Mouse (Mus musculus) gonadal fat pad, adult 2 months (tissue): ENCODE measurements around the gene Akap6. TPM values are rescaled to one million over a fixed set of nuclear protein-coding genes. Genes with fewer than 3 reads are reported as not detected.

ENCODE experiments used
- DNase-seq: peaks from one replicate; pipeline ENCODE4 v3.0.0-alpha.2; 2012; ENCODE audit warnings: low read depth
- polyA plus RNA-seq: library from polyadenylated mRNA; depleted of rRNA; stranded (reverse); fragments of >200 nt; gene quantifications from 2 replicates; pipeline ENCODE4 v1.2.3, GENCODE M21; 2012

The Akap6 gene
- polyA plus RNA-seq, 1 experiment, result 0.35 TPM

DNA sequence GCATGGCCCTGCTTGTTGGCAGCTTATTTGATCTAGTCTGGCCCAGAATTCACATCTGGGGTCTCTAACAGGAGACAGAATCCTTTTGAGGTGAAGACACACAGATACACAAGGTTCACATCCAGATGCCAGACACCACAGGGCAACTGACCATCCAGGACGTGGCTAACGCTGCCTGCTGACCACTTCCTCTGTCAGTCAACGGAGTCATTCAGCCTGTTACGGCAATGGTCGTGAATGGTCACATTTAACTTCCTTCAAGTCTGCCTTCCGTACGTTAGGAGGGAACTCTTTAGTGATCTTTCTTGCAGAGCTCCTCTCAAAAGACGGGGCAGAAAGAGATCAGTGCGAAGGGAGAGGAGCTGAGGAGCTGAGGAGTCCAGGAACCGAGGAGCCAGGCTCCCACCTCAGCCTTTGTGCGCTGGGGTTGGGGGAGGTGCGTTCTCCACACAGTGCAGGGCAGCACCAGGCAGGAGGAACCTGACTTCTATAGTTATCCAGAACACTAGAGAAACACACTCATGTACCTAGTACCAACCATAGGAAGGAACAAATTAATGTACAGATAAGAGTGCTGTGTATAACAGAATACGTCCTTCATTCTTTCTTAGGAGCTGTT lies 209.4 kb downstream of the Akap6 start:
- DNase-seq, result no peak

DNA sequence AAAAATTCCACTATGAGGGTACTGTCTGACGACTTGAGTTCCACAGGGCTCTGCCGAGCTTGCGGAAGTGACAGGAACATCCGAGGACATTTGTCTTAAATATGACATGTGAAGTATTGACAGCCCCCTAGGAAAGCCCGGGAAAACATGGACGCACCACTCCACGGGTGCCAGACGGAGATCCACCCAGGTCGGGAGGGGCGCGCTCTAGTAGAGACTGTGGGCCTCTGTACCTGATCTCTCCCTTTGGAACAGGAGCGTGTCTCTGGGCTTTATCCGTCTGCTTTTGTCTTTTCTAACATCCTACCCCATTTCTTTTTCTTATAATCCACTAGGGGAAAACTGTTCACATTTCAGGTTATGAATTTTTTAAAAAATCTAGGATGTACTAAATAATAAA lies 211.2 kb downstream of the Akap6 start:
- no peak for DNase-seq

DNA sequence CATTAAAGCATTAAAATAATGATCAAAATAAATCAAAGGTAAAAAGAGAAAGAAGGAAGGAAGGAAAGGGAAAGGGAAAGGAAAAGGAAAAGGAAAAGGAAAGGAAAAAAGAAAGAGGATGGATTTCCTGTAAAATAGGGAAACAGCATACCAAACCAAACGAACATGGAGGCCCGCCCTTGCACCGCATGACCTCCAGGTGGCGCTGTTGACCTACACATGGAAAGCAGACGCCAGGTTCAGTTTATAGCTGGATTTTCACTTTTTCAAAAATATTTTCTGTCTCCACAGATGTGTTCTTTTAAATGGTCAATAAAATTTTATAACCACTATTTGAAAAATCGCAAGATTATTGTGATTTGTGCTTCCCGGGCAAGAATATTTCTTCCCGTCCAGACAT lies 211.6 kb downstream of the Akap6 start:
- DNase-seq, result no peak

DNA sequence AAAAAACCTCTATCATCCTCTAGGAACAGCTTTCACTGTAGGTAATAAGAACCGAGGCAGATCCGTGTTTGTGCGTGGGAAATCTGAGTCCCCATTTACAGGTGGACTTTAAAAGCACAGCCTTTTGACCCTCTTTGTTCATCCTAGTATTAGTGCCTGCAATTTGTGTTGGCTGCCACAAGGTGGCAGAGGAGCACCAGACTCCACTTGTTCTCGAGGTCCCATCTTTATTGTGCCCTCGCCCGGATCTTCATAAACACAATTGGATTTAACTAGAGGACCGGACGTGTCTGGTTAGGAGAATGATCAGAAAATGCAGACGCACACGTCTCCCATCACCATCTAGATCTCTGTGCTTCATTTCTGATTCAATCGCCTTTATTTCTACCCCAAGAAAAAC lies 219.8 kb downstream of the Akap6 start:
- no peak for DNase-seq

DNA sequence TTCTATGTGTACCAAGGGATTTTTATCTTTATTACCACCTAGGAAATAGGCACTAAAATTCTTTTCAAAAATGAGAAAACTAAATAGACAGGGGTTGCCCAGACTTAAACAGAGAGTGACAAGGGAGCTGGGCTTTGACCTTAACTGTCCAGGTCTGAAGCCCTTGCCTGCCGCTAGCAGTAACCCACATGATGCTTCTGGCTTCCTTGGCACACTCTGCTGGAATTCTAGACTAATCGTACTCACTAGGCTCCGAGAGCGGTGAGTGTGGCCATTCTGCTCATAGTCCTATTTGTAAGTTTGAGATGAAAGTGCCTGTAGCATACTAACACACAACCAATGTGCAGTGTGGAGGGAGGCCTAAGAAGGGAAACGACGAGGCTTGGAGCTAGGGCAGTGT lies 223.3 kb downstream of the Akap6 start:
- no peak for DNase-seq

DNA sequence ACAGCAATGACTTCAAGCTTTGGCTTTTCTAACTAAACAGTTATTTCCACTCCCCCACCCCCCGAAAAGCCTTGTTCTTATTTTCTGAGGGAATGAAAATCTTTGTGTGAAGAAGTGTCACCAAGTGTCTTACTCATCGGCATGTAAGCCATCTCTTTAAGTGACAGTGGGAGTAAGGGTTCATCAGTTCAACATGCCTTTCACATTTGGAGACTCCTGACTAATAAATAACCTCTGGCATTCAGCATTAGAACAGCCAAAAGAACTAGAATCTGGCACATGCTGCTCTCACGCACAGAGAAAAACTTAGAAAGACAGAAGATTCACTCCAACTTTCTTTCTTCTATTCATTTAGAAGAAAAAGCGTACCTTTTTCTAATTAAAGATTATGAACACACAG lies 226.3 kb downstream of the Akap6 start:
- DNase-seq, result no peak

DNA sequence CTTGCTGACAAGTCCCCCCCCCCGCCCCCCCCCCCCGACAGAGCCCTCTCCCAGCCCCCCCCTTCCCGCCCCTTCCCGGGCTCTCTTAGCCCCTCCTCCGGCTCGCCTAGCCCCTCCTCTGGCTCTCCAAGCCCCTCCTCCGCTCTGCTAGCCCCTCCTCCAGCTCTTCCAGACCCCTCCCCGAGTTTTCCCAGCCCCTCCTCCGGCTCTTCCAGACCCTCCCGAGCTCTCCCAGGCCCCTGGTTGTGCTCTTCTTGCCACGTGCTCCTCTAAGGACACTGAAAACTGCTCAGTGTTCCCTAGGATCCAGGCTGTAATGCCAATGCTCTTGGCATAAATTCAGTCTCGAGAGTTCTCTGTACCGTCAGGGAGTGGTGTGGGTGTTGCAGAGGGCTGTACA lies 234.6 kb downstream of the Akap6 start:
- no peak for DNase-seq

DNA sequence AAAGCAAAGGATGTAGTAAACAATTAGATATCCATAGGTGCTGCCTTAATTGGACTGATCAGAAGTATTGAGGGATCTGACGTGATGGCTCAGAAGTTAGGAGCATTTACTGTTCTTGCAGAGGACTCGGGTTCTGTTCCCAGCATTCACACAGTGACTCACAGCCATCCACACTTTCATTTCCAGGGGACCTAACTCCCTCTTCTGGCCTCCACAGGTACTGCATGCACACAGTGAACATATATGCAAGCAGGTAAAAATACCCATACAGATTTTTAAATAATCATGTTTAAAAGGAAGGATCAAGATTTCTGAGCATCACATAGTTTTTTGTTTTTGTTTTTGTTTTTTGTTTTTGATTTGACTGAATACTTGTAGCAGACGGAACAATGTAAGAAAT lies 235.8 kb downstream of the Akap6 start:
- DNase-seq, result no peak

DNA sequence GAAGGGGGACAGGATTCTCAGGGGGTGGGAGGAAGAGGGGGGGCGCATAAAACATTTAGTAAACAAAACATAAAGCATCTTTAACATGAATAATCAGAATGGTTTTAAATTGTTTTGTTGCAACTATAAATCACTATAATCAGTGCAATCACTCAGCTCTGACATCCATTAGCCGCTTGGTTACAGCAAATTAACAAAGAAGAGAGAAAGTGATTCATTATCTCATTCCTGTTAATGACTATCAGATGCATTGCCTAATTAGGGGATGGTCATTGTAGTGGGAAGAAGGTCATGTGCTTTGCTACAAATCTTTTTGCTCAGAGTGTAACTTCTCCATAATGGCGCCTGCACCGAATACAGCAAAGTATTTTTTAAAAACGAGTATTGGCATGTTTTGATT lies 239.6 kb downstream of the Akap6 start:
- DNase-seq, result no peak

DNA sequence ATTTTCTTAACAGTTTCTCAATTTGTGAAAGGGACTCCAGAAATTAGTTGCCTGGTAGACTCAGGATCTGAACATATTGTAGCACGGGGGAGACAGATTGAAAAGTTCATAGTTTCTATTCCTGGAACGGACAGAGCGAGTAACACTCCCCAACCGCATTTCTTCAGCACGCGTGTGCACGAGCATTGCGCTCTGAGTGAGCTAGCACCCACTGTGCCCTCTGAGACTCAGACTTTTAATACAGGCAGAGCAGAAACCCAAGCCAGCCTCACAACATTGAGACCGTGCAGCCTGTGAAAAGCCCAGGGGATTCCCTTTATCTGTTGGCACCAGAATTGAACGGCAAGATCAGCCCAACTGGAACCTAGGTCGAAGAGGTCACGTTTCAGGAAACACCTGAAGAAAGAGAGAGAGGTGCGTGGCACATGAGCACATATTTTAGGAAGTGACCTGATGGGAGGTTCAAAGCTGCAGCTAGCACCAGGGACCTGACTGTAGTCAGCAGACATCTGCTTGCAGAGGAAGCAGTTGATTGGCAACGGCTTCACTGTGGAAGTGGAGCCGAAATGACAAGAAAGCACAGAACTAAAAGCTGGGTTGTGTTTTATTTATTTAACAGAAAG lies 240.3 kb downstream of the Akap6 start:
- DNase-seq, result no peak

DNA sequence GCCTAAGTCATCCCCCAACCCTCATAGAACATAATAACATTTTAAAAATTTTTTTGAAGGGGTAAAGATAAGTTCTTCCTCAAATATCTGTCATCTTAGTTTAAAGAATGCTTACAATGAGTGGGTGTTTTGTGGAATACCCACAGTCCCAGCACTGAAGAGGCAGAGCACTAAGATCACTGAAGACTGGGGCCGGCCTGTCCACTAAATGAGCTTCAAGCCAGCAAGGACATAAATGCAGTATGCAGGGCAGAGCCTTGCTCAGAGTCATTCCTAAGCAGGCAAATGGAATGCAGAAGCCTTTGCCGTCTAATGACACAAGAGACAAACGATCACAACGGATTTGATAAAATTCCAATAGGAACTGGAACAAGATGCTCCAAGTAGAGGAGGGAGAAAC lies 242.8 kb downstream of the Akap6 start:
- no peak for DNase-seq

DNA sequence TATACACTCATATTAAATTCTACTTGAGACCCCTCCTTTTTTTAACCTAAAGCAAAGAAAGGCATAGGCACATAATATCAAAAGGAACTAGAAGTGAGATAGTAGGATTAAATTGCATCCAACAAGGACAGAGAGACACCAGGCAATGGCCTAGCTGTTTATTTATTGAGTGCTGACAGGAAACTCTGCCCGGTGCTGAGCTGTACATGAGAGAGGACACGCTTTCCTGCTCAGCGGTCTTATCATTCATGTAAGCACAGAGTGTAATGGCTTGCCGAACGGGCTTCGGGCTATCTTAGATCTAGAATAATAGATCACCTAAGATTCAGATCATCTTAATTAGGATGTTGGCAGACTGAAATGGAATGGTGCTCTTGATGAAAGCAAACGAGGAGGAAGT lies 245.1 kb downstream of the Akap6 start:
- no peak for DNase-seq

DNA sequence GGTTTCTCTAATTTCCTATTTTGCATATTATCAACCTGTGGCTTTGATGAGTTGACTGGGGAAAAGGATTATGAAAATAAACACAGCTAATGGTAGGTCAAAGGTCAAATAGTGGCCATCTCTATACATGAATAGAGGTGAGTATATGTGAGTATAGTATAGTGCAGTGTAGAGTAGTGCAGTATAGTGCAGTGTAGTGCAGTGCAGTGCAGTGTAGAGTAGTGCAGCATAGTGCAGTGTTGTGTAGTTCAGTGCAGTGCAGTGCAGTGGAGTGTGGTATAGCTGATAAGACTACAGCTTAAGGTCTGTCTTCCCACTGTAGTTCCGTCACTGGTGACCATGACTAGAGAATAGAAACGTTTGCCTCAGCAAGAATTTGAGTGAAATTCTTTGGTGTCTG lies 245.8 kb downstream of the Akap6 start:
- DNase-seq, result no peak

DNA sequence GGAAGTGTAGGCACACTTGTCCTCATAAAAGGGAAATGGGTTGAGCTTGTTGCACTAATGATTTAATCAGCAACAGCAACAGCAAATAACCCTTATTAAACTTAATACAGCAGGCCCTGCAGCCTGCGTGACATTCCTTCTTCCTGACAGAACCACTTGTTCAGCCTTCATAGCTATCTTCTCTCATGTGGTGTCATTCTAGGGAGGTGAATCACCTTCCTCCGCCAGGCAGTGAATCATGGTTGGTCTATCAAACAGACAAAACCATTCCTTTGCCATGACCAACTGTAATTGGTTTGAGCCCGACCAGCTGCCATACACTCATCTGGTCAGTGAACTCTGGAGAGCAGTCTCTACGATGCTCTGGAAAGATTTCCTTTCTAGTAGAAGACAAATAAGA lies 251.5 kb downstream of the Akap6 start:
- DNase-seq, result no peak

DNA sequence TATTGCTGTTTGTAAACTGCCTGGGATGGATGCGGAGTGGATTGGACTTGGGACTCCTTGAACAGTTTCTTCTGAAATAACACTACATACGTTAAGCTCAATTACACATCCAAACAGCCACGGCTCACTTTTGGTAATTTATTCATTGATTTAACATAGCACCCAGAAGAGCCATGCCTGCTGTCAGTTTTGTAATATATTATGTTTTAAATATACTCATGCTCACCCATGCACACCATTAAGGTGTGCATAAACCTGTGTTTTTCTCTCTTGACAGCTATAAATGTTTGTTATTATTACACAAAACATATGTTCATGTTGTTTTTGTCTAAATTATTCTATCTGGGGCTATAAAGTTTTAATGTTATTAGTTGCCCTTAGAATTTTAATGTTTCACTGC lies 258.4 kb downstream of the Akap6 start:
- DNase-seq, result no peak

DNA sequence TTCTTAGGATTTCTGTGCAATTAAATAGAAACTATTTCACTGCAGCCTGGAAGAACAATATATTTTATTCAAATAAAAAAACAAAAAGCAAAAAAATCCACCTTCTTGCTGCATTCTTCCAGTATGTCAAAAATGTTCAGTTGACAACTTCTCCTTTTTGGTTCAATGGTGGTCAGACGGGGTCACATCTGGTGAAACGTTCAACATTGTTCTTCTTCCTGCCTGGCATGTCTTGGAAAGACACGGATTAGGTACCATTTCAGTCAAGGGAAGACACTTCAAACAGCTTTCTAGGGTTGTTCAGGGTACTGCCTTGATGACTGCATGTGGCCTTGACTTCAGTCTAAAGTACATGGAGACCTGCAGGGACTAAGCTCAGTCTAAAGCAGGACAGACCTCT lies 258.8 kb downstream of the Akap6 start:
- DNase-seq, result no peak

DNA sequence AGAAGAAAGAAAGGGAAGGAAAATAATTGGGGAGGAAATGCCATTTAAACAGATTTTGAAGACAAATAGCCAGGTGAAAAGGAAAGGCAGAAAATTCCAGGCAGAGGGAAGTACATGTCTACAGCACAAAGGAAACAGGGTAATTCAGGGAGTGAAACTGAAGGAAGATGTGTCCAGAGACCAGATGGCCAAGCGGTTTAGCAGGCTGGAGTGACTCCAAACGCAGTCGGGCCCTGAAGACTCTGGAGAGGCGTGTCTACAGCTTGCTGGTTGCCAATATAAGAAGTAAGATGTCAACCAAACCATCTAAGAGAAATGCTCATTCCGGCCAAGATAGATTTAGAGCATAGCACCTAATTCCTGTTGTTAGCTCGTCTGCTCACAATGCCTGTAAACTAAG lies 292.6 kb downstream of the Akap6 start:
- DNase-seq, result no peak

DNA sequence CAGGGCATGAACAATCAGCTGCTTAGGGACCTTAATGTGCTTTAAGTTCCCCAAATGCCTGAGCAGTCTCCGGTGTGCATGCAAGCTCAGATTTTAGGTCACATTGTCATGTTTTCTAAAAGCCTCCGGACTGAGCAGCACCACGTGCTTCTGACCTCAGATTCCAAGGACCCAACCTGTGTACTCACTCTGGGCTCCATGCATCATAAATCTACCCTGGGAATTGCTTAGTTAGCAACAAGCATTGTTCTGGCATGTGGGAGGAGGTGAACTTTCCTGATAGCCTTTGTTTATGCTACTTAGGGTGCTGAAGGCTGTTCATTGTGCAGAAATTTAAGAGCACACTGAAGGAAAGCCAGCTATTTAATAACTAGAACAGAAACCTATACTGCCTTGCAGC lies 313.2 kb downstream of the Akap6 start:
- DNase-seq, result no peak

DNA sequence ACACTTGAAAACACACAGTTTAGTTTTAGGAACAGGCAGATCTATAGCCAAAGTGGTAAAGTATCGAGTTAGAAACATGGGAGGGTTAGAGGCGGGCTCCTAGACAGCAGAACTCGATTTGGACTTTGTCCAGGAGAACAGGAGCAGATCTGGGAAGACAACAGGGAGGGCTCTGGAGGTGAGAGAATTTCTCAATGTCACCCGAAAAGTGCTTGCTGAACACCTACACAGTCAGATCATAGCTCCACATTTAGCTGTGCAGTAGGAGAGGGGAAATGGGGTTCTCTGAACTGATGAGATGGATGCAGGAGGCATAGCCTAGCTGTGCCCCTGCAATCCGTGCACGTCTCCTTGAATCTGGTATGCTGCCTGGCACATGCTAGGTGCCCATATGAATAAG lies 315.4 kb downstream of the Akap6 start:
- DNase-seq, result no peak

DNA sequence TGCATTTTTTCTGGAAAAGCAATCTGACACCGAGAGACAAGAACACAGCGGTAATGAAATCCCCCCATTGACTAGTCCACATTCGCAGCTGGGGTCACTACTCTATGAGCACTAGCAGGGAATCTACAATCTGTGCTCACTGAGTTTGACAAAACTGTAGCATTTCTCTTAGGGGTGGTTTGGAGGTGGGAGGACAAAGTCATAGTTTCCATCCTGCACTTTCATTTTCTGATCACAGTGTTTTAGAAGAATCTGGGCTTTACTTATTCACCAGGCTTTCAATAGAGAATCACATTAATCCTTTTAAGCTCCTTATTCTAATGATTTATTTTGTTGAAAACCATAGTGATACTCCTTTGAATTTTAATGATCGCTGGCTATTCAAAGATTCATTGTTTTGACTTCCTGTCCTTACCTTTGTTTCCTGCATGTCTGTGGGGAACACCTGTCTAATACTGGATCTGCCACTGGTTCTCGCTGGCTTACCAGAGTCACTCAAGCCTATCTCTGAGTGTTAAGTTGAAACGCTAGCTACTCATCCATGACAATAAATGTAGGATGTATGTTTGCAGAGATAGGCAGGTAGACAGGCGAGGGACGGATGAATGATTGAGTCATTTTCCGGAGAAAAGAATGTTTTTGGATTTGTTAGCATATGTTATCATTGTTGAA lies 325.5 kb downstream of the Akap6 start:
- no peak for DNase-seq

DNA sequence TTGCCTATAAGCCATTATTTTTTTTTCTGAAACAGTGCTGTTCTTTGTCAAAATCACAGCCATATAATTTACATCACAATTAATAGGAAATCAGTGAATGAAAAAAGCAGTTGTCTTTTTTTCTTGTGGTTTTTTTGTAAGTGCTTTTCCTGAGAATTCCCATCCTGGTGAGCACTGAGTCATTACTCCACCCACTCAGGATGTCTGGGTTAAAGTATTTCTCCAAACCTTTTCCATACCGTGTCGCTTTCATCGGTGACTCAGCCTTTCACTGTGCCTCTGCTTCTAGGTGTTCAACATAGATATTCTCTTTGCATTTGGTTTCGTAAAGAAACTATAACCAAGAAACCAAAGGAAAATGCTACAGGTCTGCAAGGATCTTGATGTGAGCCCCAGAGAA lies 328.1 kb downstream of the Akap6 start:
- no peak for DNase-seq

DNA sequence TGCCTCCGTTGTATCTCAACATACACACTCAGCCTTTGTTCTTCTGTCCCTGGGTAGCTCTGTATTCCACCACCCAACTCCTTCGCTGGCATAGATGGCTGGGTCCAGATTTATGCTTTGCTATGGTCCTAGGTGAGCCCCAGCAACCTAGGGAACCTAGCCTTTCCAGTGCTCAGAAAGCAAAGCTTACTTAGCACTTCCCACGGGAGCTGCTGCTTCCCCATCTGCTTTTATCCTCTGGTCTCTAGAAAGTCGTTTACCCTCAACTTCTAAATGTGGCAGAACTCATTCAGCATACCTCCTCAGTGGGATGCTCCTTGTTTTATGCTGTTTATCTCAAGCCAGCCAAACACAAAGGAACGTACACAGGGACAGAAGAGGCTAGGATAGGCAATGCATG lies 329.7 kb downstream of the Akap6 start:
- DNase-seq, result no peak

DNA sequence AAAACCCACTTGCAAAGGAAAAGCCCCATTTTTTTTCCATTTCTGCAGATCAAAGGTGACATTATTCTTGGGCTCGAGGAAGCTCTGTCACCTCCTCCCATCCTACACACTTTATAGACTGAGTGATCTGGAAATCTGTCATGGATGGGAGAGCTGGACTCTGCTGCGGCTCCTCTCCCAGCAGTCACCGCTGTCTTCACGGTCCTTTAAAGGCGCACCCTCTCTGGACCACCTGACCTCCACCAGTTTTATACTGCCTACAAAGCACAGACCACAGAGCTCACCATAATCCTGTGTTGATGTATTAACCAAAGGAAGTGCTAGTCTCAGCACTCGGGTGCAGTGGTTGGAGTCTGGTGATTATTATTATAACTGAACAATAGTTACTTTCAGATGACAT lies 330.7 kb downstream of the Akap6 start:
- DNase-seq, result no peak

DNA sequence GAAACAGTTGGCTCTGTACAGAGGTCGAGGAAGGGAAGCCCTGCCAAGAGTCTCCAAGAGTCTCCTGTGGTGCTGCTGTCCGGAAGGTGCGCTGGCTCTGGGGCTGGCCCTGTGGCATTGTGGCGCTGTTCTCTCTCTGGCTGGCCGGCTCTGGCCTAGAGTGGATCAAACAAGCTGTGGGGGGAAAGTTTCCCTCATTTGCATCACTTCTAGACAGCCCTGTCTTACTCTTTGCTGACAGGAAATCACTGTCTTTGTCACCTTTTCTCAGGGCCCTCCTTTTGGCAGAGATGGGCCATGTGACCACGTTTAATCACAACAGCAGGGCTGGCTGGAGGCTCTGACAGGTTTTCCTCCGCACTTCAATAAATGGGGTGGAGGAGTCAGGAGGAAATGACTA lies 333.6 kb downstream of the Akap6 start:
- DNase-seq, result no peak
